Mouse (Mus musculus) CD4-positive, CD25-positive, alpha-beta regulatory T cell (primary cell): ENCODE results near the gene Tcte3. TPM values are rescaled to one million over a fixed set of nuclear protein-coding genes. Genes with fewer than 3 reads are reported as not detected.

Source experiments
- polyA plus RNA-seq: library from polyadenylated mRNA; unstranded; fragments of 100-300 nt; shearing (Covaris generic); gene quantifications from one replicate; pipeline ENCODE4 v1.2.1, GENCODE M21; 2017

Gene Tcte3
- 2.8 TPM for polyA plus RNA-seq

DNA sequence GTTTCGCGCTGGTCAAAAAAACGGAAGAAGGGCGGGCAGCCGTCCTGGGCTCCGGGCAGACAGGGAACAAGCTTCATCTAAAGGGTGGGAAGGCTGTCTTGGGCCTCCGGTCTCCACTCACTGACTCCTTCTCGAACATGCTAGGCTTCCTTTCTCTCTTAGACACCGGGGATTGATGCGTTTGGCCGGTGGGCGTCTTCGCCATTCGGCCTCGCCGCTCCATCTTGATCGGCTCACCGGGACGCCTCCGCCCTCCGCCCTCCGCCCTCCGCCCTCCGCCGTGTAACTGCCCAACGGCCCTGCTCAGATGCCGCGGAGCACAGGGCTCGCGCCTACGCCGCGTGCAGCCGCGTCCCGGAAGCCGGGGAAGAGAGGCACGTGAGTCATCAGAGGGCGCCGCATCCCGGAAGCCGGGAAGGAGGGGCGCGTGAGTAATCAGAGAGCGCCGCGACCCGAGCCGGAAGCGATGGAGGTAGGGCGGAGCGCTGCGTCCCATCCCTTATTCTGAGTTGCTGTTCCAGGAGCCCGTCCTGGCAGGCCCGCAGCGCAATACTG, at the start of gene Tcte3, which contains the start of the genes Ermard and Gm3448:
Gene Tcte3, minus strand, starts transcription at position 314 of the 555 bp plus-strand sequence.
Gene Ermard, plus strand, starts transcription at position 34 of the 555 bp plus-strand sequence.
Gene Gm3448, minus strand, starts transcription at position 363 of the 555 bp plus-strand sequence.

DNA sequence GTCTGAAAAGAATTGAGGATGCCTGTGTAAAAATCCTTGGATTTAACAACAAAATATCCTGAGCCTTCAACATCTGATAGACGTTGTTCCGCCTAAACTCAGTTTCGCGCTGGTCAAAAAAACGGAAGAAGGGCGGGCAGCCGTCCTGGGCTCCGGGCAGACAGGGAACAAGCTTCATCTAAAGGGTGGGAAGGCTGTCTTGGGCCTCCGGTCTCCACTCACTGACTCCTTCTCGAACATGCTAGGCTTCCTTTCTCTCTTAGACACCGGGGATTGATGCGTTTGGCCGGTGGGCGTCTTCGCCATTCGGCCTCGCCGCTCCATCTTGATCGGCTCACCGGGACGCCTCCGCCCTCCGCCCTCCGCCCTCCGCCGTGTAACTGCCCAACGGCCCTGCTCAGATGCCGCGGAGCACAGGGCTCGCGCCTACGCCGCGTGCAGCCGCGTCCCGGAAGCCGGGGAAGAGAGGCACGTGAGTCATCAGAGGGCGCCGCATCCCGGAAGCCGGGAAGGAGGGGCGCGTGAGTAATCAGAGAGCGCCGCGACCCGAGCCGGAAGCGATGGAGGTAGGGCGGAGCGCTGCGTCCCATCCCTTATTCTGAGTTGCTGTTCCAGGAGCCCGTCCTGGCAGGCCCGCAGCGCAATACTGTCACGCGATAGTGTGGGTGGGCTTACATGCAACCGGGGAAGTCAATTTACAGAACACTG, 31.4 kb downstream of the Tcte3 start, which contains the start of gene Gm3435:
Gene Gm3435, plus strand, starts transcription at position 471 of the 708 bp plus-strand sequence.

DNA sequence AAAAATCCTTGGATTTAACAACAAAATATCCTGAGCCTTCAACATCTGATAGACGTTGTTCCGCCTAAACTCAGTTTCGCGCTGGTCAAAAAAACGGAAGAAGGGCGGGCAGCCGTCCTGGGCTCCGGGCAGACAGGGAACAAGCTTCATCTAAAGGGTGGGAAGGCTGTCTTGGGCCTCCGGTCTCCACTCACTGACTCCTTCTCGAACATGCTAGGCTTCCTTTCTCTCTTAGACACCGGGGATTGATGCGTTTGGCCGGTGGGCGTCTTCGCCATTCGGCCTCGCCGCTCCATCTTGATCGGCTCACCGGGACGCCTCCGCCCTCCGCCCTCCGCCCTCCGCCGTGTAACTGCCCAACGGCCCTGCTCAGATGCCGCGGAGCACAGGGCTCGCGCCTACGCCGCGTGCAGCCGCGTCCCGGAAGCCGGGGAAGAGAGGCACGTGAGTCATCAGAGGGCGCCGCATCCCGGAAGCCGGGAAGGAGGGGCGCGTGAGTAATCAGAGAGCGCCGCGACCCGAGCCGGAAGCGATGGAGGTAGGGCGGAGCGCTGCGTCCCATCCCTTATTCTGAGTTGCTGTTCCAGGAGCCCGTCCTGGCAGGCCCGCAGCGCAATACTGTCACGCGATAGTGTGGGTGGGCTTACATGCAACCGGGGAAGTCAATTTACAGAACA, 62.8 kb downstream of the Tcte3 start, which contains the start of the genes 9030025P20Rik and Gm3417:
Gene 9030025P20Rik, plus strand, starts transcription at position 107 of the 677 bp plus-strand sequence.
Gene Gm3417, minus strand, starts transcription at position 429 of the 677 bp plus-strand sequence.

Other genes with a start within 250 kb of the Tcte3 start
- 0.51 TPM for gene Wdr27, start 98.3 kb downstream of the Tcte3 start, polyA plus RNA-seq
- 29.8 TPM for gene 1600012H06Rik, start 98.3 kb downstream of the Tcte3 start, polyA plus RNA-seq
- 44.9 TPM for gene Phf10, start 80.2 kb downstream of the Tcte3 start, polyA plus RNA-seq
- gene 9030025P20Rik, start 63.0 kb downstream of the Tcte3 start, polyA plus RNA-seq: 21.7 TPM
- gene Gm3417, start 62.7 kb downstream of the Tcte3 start, polyA plus RNA-seq: not detected
- 13.5 TPM for gene Gm3435, start 31.3 kb downstream of the Tcte3 start, polyA plus RNA-seq
- 161 TPM for gene Ermard, start 280 bp downstream of the Tcte3 start, polyA plus RNA-seq
- gene Gm3448, start within 50 bp of the Tcte3 start, polyA plus RNA-seq: 2.7 TPM